Mouse (Mus musculus): ENCODE results near the gene Rnf213. TPM values are rescaled to one million over a fixed set of nuclear protein-coding genes. Genes with fewer than 3 reads are reported as not detected.

The Rnf213 gene
- polyA plus RNA-seq, 1 experiment, result 2.8 TPM

DNA sequence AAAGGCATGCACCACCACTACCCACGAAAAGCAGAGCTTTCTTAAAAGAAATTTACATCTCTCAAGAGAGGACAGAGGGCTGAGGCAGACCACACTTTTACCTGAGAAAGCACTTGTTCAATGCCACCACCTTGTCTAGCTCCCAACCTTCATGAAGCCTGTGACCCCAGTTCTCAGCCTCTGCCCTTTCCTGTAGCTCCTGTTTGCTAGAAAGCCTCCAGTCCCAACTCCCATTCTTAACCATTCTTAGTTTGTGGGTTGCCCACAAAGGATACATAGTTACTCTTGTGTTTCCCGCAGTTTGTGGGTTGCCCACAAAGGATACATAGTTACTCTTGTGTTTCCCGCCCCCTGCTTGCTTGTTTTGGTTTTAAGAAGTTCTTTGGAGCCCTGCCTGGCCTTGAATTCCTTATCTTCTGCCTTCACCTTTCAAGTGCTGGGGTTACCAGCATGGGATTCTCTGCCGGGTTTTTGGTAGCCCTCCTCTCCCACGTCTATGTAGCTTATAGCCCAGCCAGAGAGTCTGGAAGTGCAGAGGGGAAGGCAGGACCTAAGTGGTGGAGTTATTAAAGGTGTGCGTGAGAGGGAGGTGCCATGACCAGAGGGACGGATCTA, 1.4 kb upstream of the Rnf213 start:
- DNase-seq (ENCODE audit: low read depth), result no peak
- TF ChIP-seq CTCF (IDR thresholded peaks at IDR 0.05; ENCODE audit: borderline replicate concordance, extremely low read depth, insufficient read depth, insufficient read length), result no peak
- TF ChIP-seq POLR2A (IDR thresholded peaks at IDR 0.05; ENCODE audit: borderline replicate concordance, extremely low read depth, insufficient read depth, insufficient read length, poor library complexity, severe bottlenecking), result no peak

DNA sequence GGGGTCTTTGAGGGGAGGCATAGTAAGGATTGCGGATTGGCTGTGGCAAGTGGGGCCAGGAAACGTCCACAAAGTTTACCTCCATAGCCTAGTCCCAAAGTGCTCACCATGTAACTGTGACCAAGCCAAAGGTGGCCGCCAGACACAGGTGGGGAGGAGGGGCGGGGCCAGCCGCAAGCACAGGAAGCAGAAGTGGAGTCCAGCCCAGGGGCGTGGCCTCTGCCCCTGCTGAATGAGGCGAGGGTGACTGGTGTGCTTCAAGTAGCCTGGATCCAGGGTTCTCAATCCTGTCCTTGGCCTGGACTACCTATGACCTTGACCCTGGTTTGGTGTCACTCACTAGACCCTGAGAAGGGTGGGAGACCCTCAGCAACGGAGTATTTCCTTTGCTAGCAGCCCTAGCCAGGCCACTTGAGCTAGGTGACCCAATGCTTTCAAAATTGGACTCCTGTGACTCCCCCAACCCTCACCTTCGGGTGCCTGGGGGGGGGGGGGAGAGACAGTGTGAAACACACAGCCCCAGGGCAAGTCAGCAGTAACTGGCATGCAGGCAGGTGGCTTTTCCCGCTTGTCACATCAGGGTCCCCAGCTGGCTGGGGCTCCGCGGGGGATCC, 792 bp upstream of the Rnf213 start:
- no peak for DNase-seq (ENCODE audit: low read depth)
- TF ChIP-seq POLR2A (IDR thresholded peaks at IDR 0.05; ENCODE audit: borderline replicate concordance, extremely low read depth, insufficient read depth, insufficient read length, poor library complexity, severe bottlenecking), result no peak
- no peak for TF ChIP-seq CTCF (IDR thresholded peaks at IDR 0.05; ENCODE audit: borderline replicate concordance, extremely low read depth, insufficient read depth, insufficient read length)

DNA sequence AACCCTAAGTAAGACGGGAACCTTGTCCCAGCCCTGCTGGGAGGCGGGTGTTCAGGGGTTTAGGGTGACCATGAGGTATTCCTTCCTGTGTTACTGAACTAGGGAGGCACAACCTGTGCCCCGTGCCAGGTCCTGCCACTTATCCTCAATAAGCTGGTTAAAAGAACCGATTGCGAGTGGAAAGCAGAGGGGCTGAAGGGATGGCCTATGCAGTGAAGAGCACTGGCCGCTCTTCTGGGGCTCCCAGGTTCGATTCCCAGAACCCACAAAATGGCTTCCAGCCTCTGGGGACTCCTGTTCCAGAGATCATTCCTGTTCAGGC, 544 bp downstream of the Rnf213 start:
- TF ChIP-seq CTCF (IDR thresholded peaks at IDR 0.05; ENCODE audit: borderline replicate concordance, extremely low read depth, insufficient read depth, insufficient read length), result no peak
- TF ChIP-seq POLR2A (IDR thresholded peaks at IDR 0.05; ENCODE audit: borderline replicate concordance, extremely low read depth, insufficient read depth, insufficient read length, poor library complexity, severe bottlenecking), result no peak

DNA sequence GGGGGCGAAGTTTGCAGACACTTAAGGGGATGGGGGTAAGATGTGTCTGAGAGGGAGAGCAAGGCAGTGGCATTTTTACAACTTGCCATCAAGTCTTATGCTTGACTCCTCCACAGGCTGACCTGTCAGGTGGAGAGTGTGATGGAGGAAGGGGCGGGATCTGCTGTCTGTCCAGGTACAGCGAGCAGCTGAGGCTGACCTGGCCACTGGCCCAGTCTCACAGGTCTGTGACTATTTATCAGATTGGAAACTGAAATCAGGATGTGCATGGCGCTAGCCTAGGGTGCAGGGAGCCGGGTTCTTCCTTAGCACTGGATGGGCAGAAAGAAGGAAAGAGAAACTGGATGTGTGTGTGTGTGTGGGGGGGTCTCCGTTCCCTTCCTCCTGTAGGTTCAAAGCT, 1.3 kb downstream of the Rnf213 start:
- no peak for DNase-seq (ENCODE audit: low read depth)
- no peak for TF ChIP-seq POLR2A (IDR thresholded peaks at IDR 0.05; ENCODE audit: borderline replicate concordance, extremely low read depth, insufficient read depth, insufficient read length, poor library complexity, severe bottlenecking)
- no peak for TF ChIP-seq CTCF (IDR thresholded peaks at IDR 0.05; ENCODE audit: borderline replicate concordance, extremely low read depth, insufficient read depth, insufficient read length)

More for the DNA sequence above, 544 bp downstream of the Rnf213 start:
- DNase-seq (ENCODE audit: low read depth), result no peak

DNA sequence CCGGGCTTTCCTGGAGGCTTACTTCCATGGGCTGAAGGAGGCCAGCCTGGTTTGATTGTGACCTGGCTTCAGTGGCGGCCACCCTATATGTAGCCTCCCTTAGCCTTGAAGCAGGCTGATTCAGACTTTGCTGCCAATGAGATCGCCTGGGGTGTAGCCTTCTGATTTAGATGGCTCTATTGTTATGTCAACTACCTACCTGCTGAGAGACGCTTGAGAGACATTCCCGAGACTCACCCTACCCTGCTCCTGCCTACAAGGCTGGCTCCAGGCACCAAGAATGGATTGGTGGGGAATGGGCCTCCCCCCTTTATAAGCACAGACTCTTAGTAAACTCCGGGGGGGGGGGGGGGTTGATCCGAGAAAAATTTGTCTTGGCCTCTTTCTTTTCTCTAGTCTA, 2.5 kb downstream of the Rnf213 start:
- no peak for DNase-seq (ENCODE audit: low read depth)
- TF ChIP-seq CTCF (IDR thresholded peaks at IDR 0.05; ENCODE audit: borderline replicate concordance, extremely low read depth, insufficient read depth, insufficient read length), result no peak
- TF ChIP-seq POLR2A (IDR thresholded peaks at IDR 0.05; ENCODE audit: borderline replicate concordance, extremely low read depth, insufficient read depth, insufficient read length, poor library complexity, severe bottlenecking), result no peak

DNA sequence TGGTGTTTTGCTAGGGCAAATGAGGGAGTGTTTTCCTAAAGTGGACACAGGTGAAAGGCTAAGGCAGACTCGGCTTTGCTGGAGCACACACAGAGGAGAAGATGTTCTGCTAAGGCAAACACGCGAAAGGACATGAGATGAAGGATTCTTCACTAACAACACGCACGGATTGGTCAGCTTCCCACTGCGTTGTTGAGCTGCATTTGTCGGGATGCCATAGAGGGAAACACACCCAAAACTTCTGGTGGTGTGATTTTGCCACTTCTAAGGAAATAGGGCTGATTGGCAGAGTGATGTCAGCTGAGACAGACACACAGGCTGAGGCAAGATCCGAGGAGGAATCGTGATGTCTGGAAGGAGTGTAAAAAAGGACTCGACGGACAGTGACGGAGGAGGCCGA, 3.0 kb downstream of the Rnf213 start:
- no peak for TF ChIP-seq POLR2A (IDR thresholded peaks at IDR 0.05; ENCODE audit: borderline replicate concordance, extremely low read depth, insufficient read depth, insufficient read length, poor library complexity, severe bottlenecking)
- TF ChIP-seq CTCF (IDR thresholded peaks at IDR 0.05; ENCODE audit: borderline replicate concordance, extremely low read depth, insufficient read depth, insufficient read length), result no peak
- no peak for DNase-seq (ENCODE audit: low read depth)

DNA sequence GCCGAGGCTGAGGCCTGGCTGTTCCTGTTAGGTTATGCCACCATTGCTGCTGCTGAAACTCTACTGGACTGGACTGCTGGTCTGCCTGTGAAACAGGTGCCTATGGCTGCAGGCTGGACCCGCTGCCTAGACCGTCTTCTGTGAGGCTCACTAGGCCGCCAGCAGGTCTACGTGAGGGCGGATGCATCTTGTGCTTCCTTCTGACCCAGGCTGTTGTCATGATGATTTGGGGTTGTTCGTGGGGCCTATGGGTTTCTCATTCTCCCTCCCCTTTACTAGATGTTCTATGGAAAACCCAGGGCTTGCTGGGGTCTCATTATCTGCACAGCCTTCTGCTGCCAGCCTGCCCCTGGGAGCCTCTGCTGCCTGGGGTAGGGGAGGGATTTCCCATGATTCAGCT, 3.6 kb downstream of the Rnf213 start:
- DNase-seq (ENCODE audit: low read depth), result no peak
- TF ChIP-seq CTCF (IDR thresholded peaks at IDR 0.05; ENCODE audit: borderline replicate concordance, extremely low read depth, insufficient read depth, insufficient read length) (no peak), POLR2A (IDR thresholded peaks at IDR 0.05; ENCODE audit: borderline replicate concordance, extremely low read depth, insufficient read depth, insufficient read length, poor library complexity, severe bottlenecking) (no peak)

DNA sequence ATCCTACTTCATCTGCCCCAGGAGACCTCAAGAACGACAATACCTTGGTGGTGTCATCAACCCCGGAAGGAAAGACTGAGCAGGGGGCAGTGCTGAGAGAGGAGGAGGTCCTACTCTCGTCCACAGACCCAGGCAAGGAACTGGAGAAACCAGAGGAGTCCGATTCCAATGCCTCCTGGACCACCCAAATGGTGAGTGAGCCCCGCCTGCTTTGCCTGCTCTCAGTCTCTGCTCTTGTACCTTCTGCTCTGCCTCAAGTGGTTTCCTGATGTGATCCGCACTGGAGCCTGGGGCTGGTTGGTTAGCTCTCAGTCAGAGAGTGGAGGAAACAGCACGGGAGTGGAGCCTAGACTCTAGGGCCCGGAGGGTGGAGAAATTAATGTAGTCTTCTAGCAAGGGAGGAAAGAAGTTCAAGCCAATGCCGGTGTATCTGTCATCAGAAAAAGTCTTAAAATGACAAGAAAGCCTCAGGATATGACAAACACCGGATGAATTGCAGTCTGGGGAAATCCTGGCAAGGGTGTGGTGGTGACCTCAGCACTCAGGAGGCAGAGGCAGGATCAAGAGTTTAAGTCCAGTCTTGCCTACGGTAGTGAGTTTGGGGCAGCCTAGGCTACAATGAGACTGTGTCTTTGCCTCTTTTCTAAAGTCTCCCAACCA, 9.7 kb downstream of the Rnf213 start:
- DNase-seq (ENCODE audit: low read depth), result no peak
- no peak for TF ChIP-seq CTCF (IDR thresholded peaks at IDR 0.05; ENCODE audit: borderline replicate concordance, extremely low read depth, insufficient read depth, insufficient read length)
- TF ChIP-seq POLR2A (IDR thresholded peaks at IDR 0.05; ENCODE audit: borderline replicate concordance, extremely low read depth, insufficient read depth, insufficient read length, poor library complexity, severe bottlenecking), result no peak

DNA sequence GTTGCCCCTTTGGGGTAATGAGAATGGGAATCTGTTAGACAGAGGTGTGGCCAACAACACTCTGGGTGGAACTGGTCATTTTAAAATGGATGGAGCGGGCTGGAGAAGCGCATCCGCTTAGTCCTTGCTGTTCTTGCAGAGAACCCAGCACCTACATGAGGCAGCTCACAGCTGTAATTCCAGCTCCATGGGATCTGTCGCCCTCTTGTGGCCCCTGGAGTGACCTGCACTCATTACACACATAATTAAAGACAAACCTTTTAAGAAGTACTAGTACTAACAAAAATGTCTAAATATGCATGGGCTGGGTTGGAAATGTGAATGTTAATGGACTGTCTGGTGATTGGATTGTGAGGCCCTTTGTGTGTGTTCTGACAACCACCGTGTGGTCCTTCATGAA, 11.7 kb downstream of the Rnf213 start:
- TF ChIP-seq POLR2A (IDR thresholded peaks at IDR 0.05; ENCODE audit: borderline replicate concordance, extremely low read depth, insufficient read depth, insufficient read length, poor library complexity, severe bottlenecking) (no peak), CTCF (IDR thresholded peaks at IDR 0.05; ENCODE audit: borderline replicate concordance, extremely low read depth, insufficient read depth, insufficient read length) (peak; percentile 65; the same call in 1 of the 2 replicates)
- peak; percentile 39 for DNase-seq (ENCODE audit: low read depth)

DNA sequence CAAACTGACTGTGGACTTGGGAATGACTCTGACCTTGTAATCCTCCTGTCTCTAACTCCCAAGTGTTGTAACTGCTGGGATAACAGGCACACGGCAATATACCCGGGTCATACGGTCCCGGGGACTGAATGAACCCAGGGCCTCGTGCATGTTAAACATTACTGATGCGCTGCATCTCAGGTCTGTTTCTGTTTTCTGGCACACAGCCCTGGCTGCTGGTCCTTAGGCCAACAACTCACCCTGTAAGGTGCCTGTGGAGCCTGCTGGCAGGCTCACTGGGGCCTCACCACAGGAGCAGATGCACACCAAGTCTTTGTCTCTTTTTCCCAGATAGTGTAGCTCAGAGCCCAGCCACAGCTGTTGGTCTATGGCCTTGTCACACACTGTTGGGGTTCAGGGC, 14.5 kb downstream of the Rnf213 start:
- TF ChIP-seq CTCF (IDR thresholded peaks at IDR 0.05; ENCODE audit: borderline replicate concordance, extremely low read depth, insufficient read depth, insufficient read length) (no peak), POLR2A (IDR thresholded peaks at IDR 0.05; ENCODE audit: borderline replicate concordance, extremely low read depth, insufficient read depth, insufficient read length, poor library complexity, severe bottlenecking) (no peak)
- no peak for DNase-seq (ENCODE audit: low read depth)

DNA sequence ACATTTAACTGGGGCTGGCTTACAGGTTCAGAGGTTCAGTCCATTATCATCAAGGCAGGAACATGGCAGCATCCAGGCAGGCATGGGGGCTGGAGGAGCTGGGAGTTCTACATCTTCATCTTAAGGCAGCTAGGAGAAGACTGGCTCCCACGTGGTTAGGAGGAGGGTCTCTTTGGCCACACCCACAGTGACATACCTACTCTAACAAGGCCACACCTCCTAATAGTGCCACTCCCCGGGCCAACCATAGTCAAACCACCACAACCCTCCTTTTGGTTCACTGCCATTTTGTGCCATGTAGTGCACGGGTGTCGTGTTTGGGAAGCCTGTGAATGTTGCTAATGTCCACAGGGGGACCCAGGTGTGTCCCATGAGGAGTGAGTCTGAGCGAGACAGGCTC, 15.1 kb downstream of the Rnf213 start:
- DNase-seq (ENCODE audit: low read depth), result no peak
- TF ChIP-seq CTCF (IDR thresholded peaks at IDR 0.05; ENCODE audit: borderline replicate concordance, extremely low read depth, insufficient read depth, insufficient read length), result no peak
- TF ChIP-seq POLR2A (IDR thresholded peaks at IDR 0.05; ENCODE audit: borderline replicate concordance, extremely low read depth, insufficient read depth, insufficient read length, poor library complexity, severe bottlenecking), result no peak
